Mouse (Mus musculus): ENCODE measurements around the gene Slc24a4. TPM values are rescaled to one million over a fixed set of nuclear protein-coding genes. Genes with fewer than 3 reads are reported as not detected.

Gene Slc24a4
- polyA plus RNA-seq, 1 experiment from 2014 or later: not detected

GRCm38 (mm10) chr12:102309099-102309799 is 180.7 kb downstream of the Slc24a4 start:
- Histone ChIP-seq H3K79me2 (ENCODE audit: inconsistent target) (peaks cover 67% of the 10 kb centered on the region; the same call in 1 of the 2 replicates), H3K27ac (no peak overlapping the region), H3K36me3 (ENCODE audit: inconsistent target) (peaks cover 2% of the 10 kb centered on the region; the same call in 1 of the 2 replicates), H3K4me3 (ENCODE audit: inconsistent target) (no peak overlapping the region)
- WGBS (ENCODE audit: missing documents): 96% methylated on average over 11 of the region's 11 CpGs

GRCm38 (mm10) chr12:102309800-102310195 is 181.3 kb downstream of the Slc24a4 start:
- Histone ChIP-seq H3K27ac (no peak overlapping the region), H3K36me3 (ENCODE audit: inconsistent target) (peaks cover 8% of the 10 kb centered on the region; the same call in 1 of the 2 replicates), H3K4me3 (ENCODE audit: inconsistent target) (no peak overlapping the region), H3K79me2 (ENCODE audit: inconsistent target) (peaks cover 61% of the 10 kb centered on the region; the same call in 1 of the 2 replicates)
- 96% methylated on average over 8 of the region's 8 CpGs for WGBS (ENCODE audit: missing documents)

- Histone ChIP-seq H3K4me3 (ENCODE audit: inconsistent target) (no peak overlapping the region), H3K36me3 (ENCODE audit: inconsistent target) (peaks cover 11% of the 10 kb centered on the region; the same call in 1 of the 2 replicates), H3K27ac (no peak overlapping the region), H3K79me2 (ENCODE audit: inconsistent target) (peaks cover 57% of the 10 kb centered on the region; the same call in 1 of the 2 replicates)
- WGBS (ENCODE audit: missing documents): 75% methylated on average over 3 of the region's 3 CpGs
Measured at GRCm38 (mm10) chr12:102310261-102310660, 181.7 kb downstream of the Slc24a4 start.

GRCm38 (mm10) chr12:102311454-102311853 is 182.9 kb downstream of the Slc24a4 start:
- no peak overlapping the region for H3K27ac ChIP-seq
- H3K36me3 ChIP-seq (ENCODE audit: inconsistent target): peaks cover 14% of the 10 kb centered on the region; the same call in 1 of the 2 replicates
- 80% methylated on average over 5 of the region's 5 CpGs for WGBS (ENCODE audit: missing documents)
- peaks cover 47% of the 10 kb centered on the region; the same call in 1 of the 2 replicates for H3K79me2 ChIP-seq (ENCODE audit: inconsistent target)
- no peak overlapping the region for H3K4me3 ChIP-seq (ENCODE audit: inconsistent target)

Other genes with a start within 250 kb of the Slc24a4 start
- gene Trip11, start 215.5 kb upstream of the Slc24a4 start, polyA plus RNA-seq (2018): 13.0 to 19.5 TPM (median 17.7 TPM) in 3 replicates
- gene Atxn3, start 170.5 kb upstream of the Slc24a4 start, polyA plus RNA-seq (2018): 22.9 to 30.7 TPM (median 26.8 TPM) in 3 replicates
- gene Cpsf2, start 152.7 kb upstream of the Slc24a4 start, polyA plus RNA-seq (2018): 24.5 to 29.8 TPM (median 25.4 TPM) in 3 replicates
- gene Rin3, start 154.3 kb downstream of the Slc24a4 start, polyA plus RNA-seq (2018): 10.7 to 30.3 TPM (median 26.2 TPM) in 3 replicates

Data from macrophage (primary cell).